ENCODE assay signal across 26 mouse cellular contexts in genomic region chr5:51446299-51447090, GRCm38 (mm10).
DNase-seq lines count a peak whose midpoint lies in the region; ATAC-seq and TF ChIP-seq lines count a peak whose summit lies in the region.
"Had no signal": no experiment of that assay in that cellular context is flagged by ENCODE, and none has a peak within 500 bp of the region (broad histone marks: within the 10 kb centered on the region; RNA-seq: fewer than 3 reads in every experiment).

No protein-coding gene starts in this region.

- peak; percentile 4 to 19 for DNase-seq in kidney, postnatal 4 days
- DNase-seq in testis, postnatal 14 days (ENCODE audit: low spot score) = no peak
- DNase-seq in thymus, postnatal 25 days = no peak
- no peak for DNase-seq in lung, postnatal 0 days (ENCODE audit: low spot score)
- DNase-seq: adrenal gland, postnatal 14 days; B cell, adult 2 months; cerebellum, adult 2 months; cerebellum, postnatal 25 days; gastrocnemius, postnatal 25 days; heart, adult 18-20 months; heart, postnatal 14 days; left cerebral cortex, postnatal 4 days; lung, adult 18-20 months; lung, postnatal 14 days; right cerebral cortex, postnatal 4 days; thymus, adult 2 months had no signal

- no peak for TF ChIP-seq EP300 in lung, postnatal 0 days (IDR thresholded peaks at IDR 0.05)

- H3K9ac ChIP-seq in intestine, embryonic 15.5 days = no peak overlapping the region
- H3K9ac ChIP-seq in intestine, postnatal 0 days (ENCODE audit: low read depth, low read length) = no peak overlapping the region
- H3K9ac ChIP-seq in kidney, embryonic 16.5 days (replicated peaks; ENCODE audit: low read length) = no peak overlapping the region
- no peak overlapping the region for H3K9ac ChIP-seq in lung, postnatal 0 days (replicated peaks; ENCODE audit: low read depth)
- H3K9ac ChIP-seq: embryonic facial prominence, embryonic 12.5 days; heart, embryonic 13.5 days; limb, embryonic 15.5 days; midbrain, embryonic 13.5 days; neural tube, embryonic 12.5 days; stomach, embryonic 15.5 days had no signal

- H3K4me3 ChIP-seq in intestine, embryonic 15.5 days (replicated peaks) = no peak overlapping the region
- no peak overlapping the region for H3K4me3 ChIP-seq in intestine, postnatal 0 days (ENCODE audit: low read depth, low read length)
- no peak overlapping the region for H3K4me3 ChIP-seq in kidney, embryonic 16.5 days (ENCODE audit: low read length)
- H3K4me3 ChIP-seq in lung, postnatal 0 days (ENCODE audit: low read depth, low read length) = no peak overlapping the region
- H3K4me3 ChIP-seq: embryonic facial prominence, embryonic 12.5 days; heart, embryonic 13.5 days; limb, embryonic 15.5 days; midbrain, embryonic 13.5 days; neural tube, embryonic 12.5 days; stomach, embryonic 15.5 days had no signal

- no peak for TF ChIP-seq CTCF in intestine, postnatal 0 days (IDR thresholded peaks at IDR 0.05; ENCODE audit: low read depth)
- no peak for TF ChIP-seq CTCF in lung, postnatal 0 days (IDR thresholded peaks at IDR 0.05)

- peak; percentile 69 for ATAC-seq in intestine, embryonic 15.5 days
- peak; percentile 75 for ATAC-seq in intestine, postnatal 0 days
- 0 out of 2 replicates have a peak, but pooled peaks have one; percentile 55 for ATAC-seq in kidney, embryonic 16.5 days (ENCODE audit: low FRiP score, low TSS enrichment)
- ATAC-seq in lung, postnatal 0 days = no peak
- ATAC-seq: hindbrain, postnatal 0 days; midbrain, embryonic 13.5 days had no signal

- H3K4me2 ChIP-seq in intestine, embryonic 15.5 days (replicated peaks) = no peak overlapping the region
- H3K4me2 ChIP-seq in intestine, postnatal 0 days (replicated peaks; ENCODE audit: low read depth) = peak overlapping the region; percentile 33
- H3K4me2 ChIP-seq in kidney, embryonic 16.5 days (replicated peaks; ENCODE audit: low read depth, low read length) = no peak overlapping the region
- H3K4me2 ChIP-seq in lung, postnatal 0 days (replicated peaks; ENCODE audit: low read depth, low read length) = no peak overlapping the region
- H3K4me2 ChIP-seq: embryonic facial prominence, embryonic 12.5 days; heart, embryonic 13.5 days; limb, embryonic 15.5 days; midbrain, embryonic 13.5 days; neural tube, embryonic 12.5 days; stomach, embryonic 15.5 days had no signal

- no peaks in the 10 kb centered on the region for H3K36me3 ChIP-seq in intestine, embryonic 15.5 days
- H3K36me3 ChIP-seq in intestine, postnatal 0 days (ENCODE audit: control insufficient read depth, insufficient read depth) = no peaks in the 10 kb centered on the region
- H3K36me3 ChIP-seq in kidney, embryonic 16.5 days (ENCODE audit: insufficient read depth, low read length) = no peaks in the 10 kb centered on the region
- H3K36me3 ChIP-seq in lung, postnatal 0 days (ENCODE audit: insufficient read depth, low read length) = no peaks in the 10 kb centered on the region
- H3K36me3 ChIP-seq: embryonic facial prominence, embryonic 12.5 days; heart, embryonic 13.5 days; limb, embryonic 15.5 days; midbrain, embryonic 13.5 days; neural tube, embryonic 12.5 days; stomach, embryonic 15.5 days had no signal

- H3K9me3 ChIP-seq in intestine, embryonic 15.5 days = no peaks in the 10 kb centered on the region
- no peaks in the 10 kb centered on the region for H3K9me3 ChIP-seq in intestine, postnatal 0 days (ENCODE audit: control insufficient read depth)
- H3K9me3 ChIP-seq in kidney, embryonic 16.5 days (ENCODE audit: low read length) = no peaks in the 10 kb centered on the region
- H3K9me3 ChIP-seq in lung, postnatal 0 days (ENCODE audit: low read length) = no peaks in the 10 kb centered on the region
- H3K9me3 ChIP-seq: embryonic facial prominence, embryonic 12.5 days; heart, embryonic 13.5 days; limb, embryonic 15.5 days; midbrain, embryonic 13.5 days; neural tube, embryonic 12.5 days; stomach, embryonic 15.5 days had no signal

- no peaks in the 10 kb centered on the region for H3K4me1 ChIP-seq in intestine, embryonic 15.5 days (replicated peaks)
- 0 out of 2 replicates have a peak, but pooled peaks cover 3% of the 10 kb centered on the region for H3K4me1 ChIP-seq in intestine, postnatal 0 days (replicated peaks; ENCODE audit: control insufficient read depth, insufficient read depth, low read length)
- peaks cover 8% of the 10 kb centered on the region for H3K4me1 ChIP-seq in kidney, embryonic 16.5 days (ENCODE audit: insufficient read depth, low read length)
- no peaks in the 10 kb centered on the region for H3K4me1 ChIP-seq in lung, postnatal 0 days (ENCODE audit: insufficient read depth, low read depth, low read length)
- H3K4me1 ChIP-seq: embryonic facial prominence, embryonic 12.5 days; limb, embryonic 15.5 days; midbrain, embryonic 13.5 days; neural tube, embryonic 12.5 days; stomach, embryonic 15.5 days had no signal

- no peaks in the 10 kb centered on the region for H3K27me3 ChIP-seq in intestine, embryonic 15.5 days (replicated peaks)
- no peaks in the 10 kb centered on the region for H3K27me3 ChIP-seq in intestine, postnatal 0 days (replicated peaks; ENCODE audit: control insufficient read depth, insufficient read depth, low read length)
- H3K27me3 ChIP-seq in kidney, embryonic 16.5 days (ENCODE audit: insufficient read depth, low read length) = no peaks in the 10 kb centered on the region
- no peaks in the 10 kb centered on the region for H3K27me3 ChIP-seq in lung, postnatal 0 days (replicated peaks; ENCODE audit: insufficient read depth, low read length)
- H3K27me3 ChIP-seq: embryonic facial prominence, embryonic 12.5 days; heart, embryonic 13.5 days; limb, embryonic 15.5 days; midbrain, embryonic 13.5 days; neural tube, embryonic 12.5 days; stomach, embryonic 15.5 days had no signal

- 80% methylated on average over 14 of the region's 14 CpGs for WGBS in intestine, embryonic 15.5 days
- WGBS in intestine, postnatal 0 days = 52% methylated on average over 14 of the region's 14 CpGs
- WGBS in kidney, embryonic 16.5 days = 83% methylated on average over 14 of the region's 14 CpGs
- WGBS in lung, postnatal 0 days = 81% methylated on average over 14 of the region's 14 CpGs

- H3K27ac ChIP-seq in intestine, embryonic 15.5 days = no peak overlapping the region
- no peak overlapping the region for H3K27ac ChIP-seq in intestine, postnatal 0 days (ENCODE audit: low read depth, low read length)
- peak overlapping the region; percentile 71 for H3K27ac ChIP-seq in kidney, embryonic 16.5 days (ENCODE audit: low read length)
- no peak overlapping the region for H3K27ac ChIP-seq in lung, postnatal 0 days (ENCODE audit: low read length)
- H3K27ac ChIP-seq: embryonic facial prominence, embryonic 12.5 days; heart, embryonic 13.5 days; hindbrain, postnatal 0 days; limb, embryonic 15.5 days; midbrain, embryonic 13.5 days; neural tube, embryonic 12.5 days; stomach, embryonic 15.5 days had no signal

Comparison
In these comparisons a context has a peak if more than half of its experiments do, and no peak if none do; other contexts are left out.
1. DNase-seq: peak in kidney, postnatal 4 days (2 of 2); none in testis, postnatal 14 days (single experiment), thymus, postnatal 25 days (single experiment) and lung, postnatal 0 days (single experiment).